Mouse (Mus musculus) intestine, embryonic 15.5 days (tissue): ENCODE data around the gene Ddah2. TPM values are rescaled to one million over a fixed set of nuclear protein-coding genes. Genes with fewer than 3 reads are reported as not detected.

Experiments
- ATAC-seq: fragments of 200-750 bp; cut with Nextera tagmentation; 2 replicates; pipeline ENCODE4 v1.8.0; 2017; ENCODE audit warnings: moderate TSS enrichment, moderate library complexity
- H3K27ac ChIP-seq: fragments of 300-500 bp; sonication (generic); 2 replicates; pipeline ENCODE4 v1.5.1; 2015; ENCODE audit warnings: mild to moderate bottlenecking, inconsistent platforms
- H3K27me3 ChIP-seq: fragments of 300-500 bp; sonication (generic); replicated peaks from 2 replicates; pipeline ENCODE4 v1.6.1; 2015; ENCODE audit warnings: inconsistent platforms
- H3K36me3 ChIP-seq: fragments of 300-500 bp; sonication (generic); 2 replicates; pipeline ENCODE4 v1.6.1; 2015; ENCODE audit warnings: inconsistent platforms
- H3K4me1 ChIP-seq: fragments of 300-500 bp; sonication (generic); replicated peaks from 2 replicates; pipeline ENCODE4 v1.6.1; 2015; ENCODE audit warnings: inconsistent platforms
- H3K4me2 ChIP-seq: fragments of 300-500 bp; sonication (generic); replicated peaks from 2 replicates; pipeline ENCODE4 v1.6.1; 2015; ENCODE audit warnings: mild to moderate bottlenecking, inconsistent platforms
- H3K4me3 ChIP-seq: fragments of 300-500 bp; sonication (generic); replicated peaks from 2 replicates; pipeline ENCODE4 v1.5.1; 2015; ENCODE audit warnings: inconsistent platforms
- H3K9ac ChIP-seq: fragments of 300-500 bp; sonication (generic); 2 replicates; pipeline ENCODE4 v1.6.1; 2015; ENCODE audit warnings: inconsistent platforms
- H3K9me3 ChIP-seq: fragments of 300-500 bp; sonication (generic); 2 replicates; pipeline ENCODE4 v1.6.1; 2016; ENCODE audit warnings: inconsistent platforms
- WGBS: fragments of 180-500 bp; shearing (Covaris S2); methylation state at CpG from one replicate; pipeline ENCODE4 v1.1.7; 2015; 5-methylcytosine and 5-hydroxymethylcytosine counted together
- polyA plus RNA-seq: library from polyadenylated mRNA; unstranded; fragments of >200 nt; fragmentation: Nextera tagmentation; extraction: Ambion mirVana; gene quantifications from 2 replicates; pipeline ENCODE4 v1.2.1, GENCODE M21; 2015

Gene Ddah2
- 185 and 190 TPM in 2 replicates for polyA plus RNA-seq

- Histone ChIP-seq H3K9ac (peak within 1 kb of the TSS; percentile 71), H3K36me3 (peaks cover 19% of the 10 kb centered on the region), H3K4me2 (peak within 1 kb of the TSS; percentile 79), H3K27ac (peak within 1 kb of the TSS; percentile 93), H3K27me3 (no peaks in the 10 kb centered on the region), H3K4me1 (peaks cover 48% of the 10 kb centered on the region), H3K9me3 (0 out of 2 replicates have a peak, but pooled peaks cover under 1% of the 10 kb centered on the region), H3K4me3 (peak within 1 kb of the TSS; percentile 65)
- WGBS, result under 1% methylated on average over 57 of the region's 57 CpGs
- peak; percentile 91 for ATAC-seq
These were observed at the start of gene Ddah2 for GRCm38 (mm10) chr17:35058911-35059892. Gene Ddah2, plus strand, starts transcription at chr17:35059035.

- Histone ChIP-seq H3K4me2 (no peak overlapping the region), H3K27ac (no peak overlapping the region), H3K36me3 (peaks cover 74% of the 10 kb centered on the region), H3K4me1 (no peaks in the 10 kb centered on the region), H3K27me3 (no peaks in the 10 kb centered on the region), H3K9ac (no peak overlapping the region), H3K4me3 (no peak overlapping the region), H3K9me3 (no peaks in the 10 kb centered on the region)
- no peak for ATAC-seq
- 89% methylated on average over 7 of the region's 7 CpGs for WGBS
These were observed 49.2 kb upstream of the Ddah2 start for GRCm38 (mm10) chr17:35009586-35009985.

- H3K27me3 ChIP-seq, result no peaks in the 10 kb centered on the region
- no peak overlapping the region for H3K4me3 ChIP-seq
- H3K4me1 ChIP-seq, result peaks cover 9% of the 10 kb centered on the region
- H3K4me2 ChIP-seq, result no peak overlapping the region
- no peak for ATAC-seq
- no peak overlapping the region for H3K27ac ChIP-seq
- H3K36me3 ChIP-seq, result peaks cover 77% of the 10 kb centered on the region
- H3K9ac ChIP-seq, result no peak overlapping the region
- 96% methylated on average over 8 of the region's 8 CpGs for WGBS
- no peaks in the 10 kb centered on the region for H3K9me3 ChIP-seq
These were observed 47.4 kb upstream of the Ddah2 start for GRCm38 (mm10) chr17:35011440-35011839.

GRCm38 (mm10) chr17:35012430-35012829 is 46.4 kb upstream of the Ddah2 start:
- no peak overlapping the region for H3K27ac ChIP-seq
- no peaks in the 10 kb centered on the region for H3K9me3 ChIP-seq
- 86% methylated on average over 13 of the region's 13 CpGs for WGBS
- H3K36me3 ChIP-seq, result peaks cover 73% of the 10 kb centered on the region
- no peak overlapping the region for H3K4me3 ChIP-seq
- H3K4me1 ChIP-seq, result peaks cover 15% of the 10 kb centered on the region
- H3K4me2 ChIP-seq, result no peak overlapping the region
- no peak for ATAC-seq
- no peaks in the 10 kb centered on the region for H3K27me3 ChIP-seq
- no peak overlapping the region for H3K9ac ChIP-seq

GRCm38 (mm10) chr17:35013221-35013620 is 45.6 kb upstream of the Ddah2 start:
- H3K4me2 ChIP-seq, result no peak overlapping the region
- H3K27ac ChIP-seq, result no peak overlapping the region
- H3K9ac ChIP-seq, result no peak overlapping the region
- H3K4me1 ChIP-seq, result peaks cover 15% of the 10 kb centered on the region
- no peaks in the 10 kb centered on the region for H3K9me3 ChIP-seq
- no peak for ATAC-seq
- H3K4me3 ChIP-seq, result no peak overlapping the region
- peaks cover 67% of the 10 kb centered on the region for H3K36me3 ChIP-seq
- no peaks in the 10 kb centered on the region for H3K27me3 ChIP-seq
- 71% methylated on average over 6 of the region's 6 CpGs for WGBS

GRCm38 (mm10) chr17:35015296-35015695 is 43.5 kb upstream of the Ddah2 start:
- Histone ChIP-seq H3K9me3 (no peaks in the 10 kb centered on the region), H3K4me1 (peaks cover 15% of the 10 kb centered on the region), H3K9ac (no peak overlapping the region), H3K4me3 (no peak overlapping the region), H3K27me3 (no peaks in the 10 kb centered on the region), H3K27ac (no peak overlapping the region), H3K36me3 (peaks cover 59% of the 10 kb centered on the region), H3K4me2 (no peak overlapping the region)
- WGBS, result 89% methylated on average over 16 of the region's 16 CpGs
- ATAC-seq, result no peak

GRCm38 (mm10) chr17:35016376-35016775 is 42.5 kb upstream of the Ddah2 start, which contains the start of gene Vwa7:
Gene Vwa7, plus strand, starts transcription at chr17:35016579.
- no peak within 1 kb of the TSS for H3K4me2 ChIP-seq
- no peaks in the 10 kb centered on the region for H3K9me3 ChIP-seq
- H3K36me3 ChIP-seq, result peaks cover 48% of the 10 kb centered on the region
- WGBS, result 58% methylated on average over 12 of the region's 12 CpGs
- H3K4me3 ChIP-seq, result no peak within 1 kb of the TSS
- 0 out of 2 replicates have a peak within 1 kb of the TSS, but pooled peaks have one; percentile 22 for H3K27ac ChIP-seq
- H3K4me1 ChIP-seq, result peaks cover 17% of the 10 kb centered on the region
- no peaks in the 10 kb centered on the region for H3K27me3 ChIP-seq
- peak within 1 kb of the TSS; percentile 20; the same call in 1 of the 2 replicates for H3K9ac ChIP-seq
- peak; percentile 57 for ATAC-seq

- H3K27me3 ChIP-seq, result no peaks in the 10 kb centered on the region
- no peak overlapping the region for H3K4me3 ChIP-seq
- H3K9ac ChIP-seq, result 0 out of 2 replicates have a peak overlapping the region, but pooled peaks have one; percentile 20
- 0 out of 2 replicates have a peak overlapping the region, but pooled peaks have one; percentile 22 for H3K27ac ChIP-seq
- H3K36me3 ChIP-seq, result peaks cover 43% of the 10 kb centered on the region
- H3K4me1 ChIP-seq, result peaks cover 20% of the 10 kb centered on the region
- no peak overlapping the region for H3K4me2 ChIP-seq
- peak; percentile 0; the same call in 1 of the 2 replicates for ATAC-seq
- no peaks in the 10 kb centered on the region for H3K9me3 ChIP-seq
- WGBS, result 75% methylated on average over 10 of the region's 10 CpGs
These were observed 41.8 kb upstream of the Ddah2 start for GRCm38 (mm10) chr17:35016791-35017705.

GRCm38 (mm10) chr17:35017706-35018030 is 41.2 kb upstream of the Ddah2 start:
- no peak for ATAC-seq

GRCm38 (mm10) chr17:35018171-35018570 is 40.7 kb upstream of the Ddah2 start:
- 74% methylated on average over 3 of the region's 3 CpGs for WGBS
- no peak overlapping the region for H3K4me2 ChIP-seq
- H3K36me3 ChIP-seq, result peaks cover 32% of the 10 kb centered on the region
- H3K27me3 ChIP-seq, result no peaks in the 10 kb centered on the region
- no peak overlapping the region for H3K27ac ChIP-seq
- peaks cover 20% of the 10 kb centered on the region for H3K4me1 ChIP-seq
- no peak for ATAC-seq
- no peaks in the 10 kb centered on the region for H3K9me3 ChIP-seq
- H3K4me3 ChIP-seq, result no peak overlapping the region
- H3K9ac ChIP-seq, result no peak overlapping the region

More at GRCm38 (mm10) chr17:35017706-35018030, 41.2 kb upstream of the Ddah2 start:
- no peaks in the 10 kb centered on the region for H3K9me3 ChIP-seq
- no peak overlapping the region for H3K9ac ChIP-seq
- no peak overlapping the region for H3K4me2 ChIP-seq
- no peak overlapping the region for H3K27ac ChIP-seq
- no peaks in the 10 kb centered on the region for H3K27me3 ChIP-seq
- H3K36me3 ChIP-seq, result peaks cover 36% of the 10 kb centered on the region
- 72% methylated on average over 14 of the region's 14 CpGs for WGBS
- H3K4me1 ChIP-seq, result peaks cover 20% of the 10 kb centered on the region
- H3K4me3 ChIP-seq, result no peak overlapping the region

- Histone ChIP-seq H3K4me3 (no peak overlapping the region), H3K9me3 (no peaks in the 10 kb centered on the region), H3K4me1 (peaks cover 34% of the 10 kb centered on the region), H3K4me2 (no peak overlapping the region), H3K36me3 (peaks cover 15% of the 10 kb centered on the region), H3K27ac (no peak overlapping the region), H3K27me3 (no peaks in the 10 kb centered on the region), H3K9ac (no peak overlapping the region)
- WGBS, result 81% methylated on average over 11 of the region's 11 CpGs
- no peak for ATAC-seq
These were observed 38.9 kb upstream of the Ddah2 start for GRCm38 (mm10) chr17:35019894-35020293.

- ATAC-seq, result no peak
- no peak overlapping the region for H3K4me2 ChIP-seq
- H3K27ac ChIP-seq, result no peak overlapping the region
- no peak overlapping the region for H3K4me3 ChIP-seq
- H3K4me1 ChIP-seq, result peaks cover 38% of the 10 kb centered on the region
- no peaks in the 10 kb centered on the region for H3K9me3 ChIP-seq
- peaks cover 8% of the 10 kb centered on the region for H3K36me3 ChIP-seq
- WGBS, result 84% methylated on average over 8 of the region's 8 CpGs
- H3K9ac ChIP-seq, result no peak overlapping the region
- no peaks in the 10 kb centered on the region for H3K27me3 ChIP-seq
These were observed 38.3 kb upstream of the Ddah2 start for GRCm38 (mm10) chr17:35020551-35020950.
